Mouse (Mus musculus): ENCODE measurements around the gene Ifna7. TPM values are rescaled to one million over a fixed set of nuclear protein-coding genes. Genes with fewer than 3 reads are reported as not detected.
"Not testable (repeated sequence)": the region's sequence is repeated elsewhere in the genome, so short reads cannot be mapped to it uniquely, and the experiment has no call there.

The Ifna7 gene
- polyA plus RNA-seq, 1 experiment from 2014 or later = not detected

- WGBS = no CpG with 5 or more reads among the region's 28 CpGs
Measured at GRCm38 (mm10) chr4:88791250-88791649, 24.8 kb upstream of the Ifna7 start, which contains the start of gene Gm13278. TSS of gene Gm13278 (plus strand) at chr4:88791550.

GRCm38 (mm10) chr4:88793936-88794675 lies 21.9 kb upstream of the Ifna7 start, which contains the start of gene Gm13275:
TSS of gene Gm13275 (plus strand) at chr4:88794487.
- not testable (repeated sequence) for H3K4me1 ChIP-seq (ENCODE audit: control insufficient read depth, insufficient read depth, low read depth, low read length); H3K9me3 ChIP-seq (ENCODE audit: control insufficient read depth, low read length); ATAC-seq; H3K4me3 ChIP-seq (ENCODE audit: low read length); H3K9ac ChIP-seq (ENCODE audit: low read depth, low read length); H3K27ac ChIP-seq (ENCODE audit: low read depth, low read length); H3K27me3 ChIP-seq (replicated peaks; ENCODE audit: control insufficient read depth, insufficient read depth, low read length); H3K36me3 ChIP-seq (ENCODE audit: control insufficient read depth, insufficient read depth, low read length); H3K4me2 ChIP-seq (ENCODE audit: low read length)
- WGBS = 0% methylated on average over 4 of the region's 52 CpGs

More at GRCm38 (mm10) chr4:88791250-88791649, 24.8 kb upstream of the Ifna7 start, which contains the start of gene Gm13278:
- H3K4me2 ChIP-seq (ENCODE audit: low read length); H3K27me3 ChIP-seq (replicated peaks; ENCODE audit: control insufficient read depth, insufficient read depth, low read length); H3K9me3 ChIP-seq (ENCODE audit: control insufficient read depth, low read length); H3K9ac ChIP-seq (ENCODE audit: low read depth, low read length); H3K4me1 ChIP-seq (ENCODE audit: control insufficient read depth, insufficient read depth, low read depth, low read length); ATAC-seq; H3K4me3 ChIP-seq (ENCODE audit: low read length); H3K36me3 ChIP-seq (ENCODE audit: control insufficient read depth, insufficient read depth, low read length); H3K27ac ChIP-seq (ENCODE audit: low read depth, low read length): not testable (repeated sequence)

GRCm38 (mm10) chr4:88797097-88797496 lies 18.9 kb upstream of the Ifna7 start, which contains the start of gene Gm13279:
TSS of gene Gm13279 (plus strand) at chr4:88797397.
- not testable (repeated sequence) for H3K27ac ChIP-seq (ENCODE audit: low read depth, low read length); ATAC-seq; H3K4me1 ChIP-seq (ENCODE audit: control insufficient read depth, insufficient read depth, low read depth, low read length); H3K36me3 ChIP-seq (ENCODE audit: control insufficient read depth, insufficient read depth, low read length); H3K9ac ChIP-seq (ENCODE audit: low read depth, low read length); H3K4me3 ChIP-seq (ENCODE audit: low read length); H3K27me3 ChIP-seq (replicated peaks; ENCODE audit: control insufficient read depth, insufficient read depth, low read length); H3K9me3 ChIP-seq (ENCODE audit: control insufficient read depth, low read length); H3K4me2 ChIP-seq (ENCODE audit: low read length)
- no CpG with 5 or more reads among the region's 28 CpGs for WGBS

- not testable (repeated sequence) for H3K36me3 ChIP-seq (ENCODE audit: control insufficient read depth, insufficient read depth, low read length); ATAC-seq; H3K27ac ChIP-seq (ENCODE audit: low read depth, low read length); H3K4me1 ChIP-seq (ENCODE audit: control insufficient read depth, insufficient read depth, low read depth, low read length); H3K9me3 ChIP-seq (ENCODE audit: control insufficient read depth, low read length); H3K4me3 ChIP-seq (ENCODE audit: low read length); H3K27me3 ChIP-seq (replicated peaks; ENCODE audit: control insufficient read depth, insufficient read depth, low read length); H3K9ac ChIP-seq (ENCODE audit: low read depth, low read length); H3K4me2 ChIP-seq (ENCODE audit: low read length)
- WGBS = 20% methylated on average over 1 of the region's 7 CpGs
Measured at GRCm38 (mm10) chr4:88799365-88799764, 16.7 kb upstream of the Ifna7 start, which contains the start of gene Gm13285. TSS of gene Gm13285 (plus strand) at chr4:88799665.

GRCm38 (mm10) chr4:88802954-88803353 lies 13.1 kb upstream of the Ifna7 start, which contains the start of gene Gm13287:
TSS of gene Gm13287 (plus strand) at chr4:88803254.
- H3K36me3 ChIP-seq (ENCODE audit: control insufficient read depth, insufficient read depth, low read length); H3K9ac ChIP-seq (ENCODE audit: low read depth, low read length); H3K27ac ChIP-seq (ENCODE audit: low read depth, low read length); H3K4me3 ChIP-seq (ENCODE audit: low read length); H3K4me2 ChIP-seq (ENCODE audit: low read length); H3K27me3 ChIP-seq (replicated peaks; ENCODE audit: control insufficient read depth, insufficient read depth, low read length); H3K4me1 ChIP-seq (ENCODE audit: control insufficient read depth, insufficient read depth, low read depth, low read length); H3K9me3 ChIP-seq (ENCODE audit: control insufficient read depth, low read length); ATAC-seq: not testable (repeated sequence)
- no CpG with 5 or more reads among the region's 29 CpGs for whole genome bisulfite sequencing

- H3K4me2 ChIP-seq (ENCODE audit: low read length) = peak within 1 kb of the TSS; percentile 43
- not testable (repeated sequence) for H3K36me3 ChIP-seq (ENCODE audit: control insufficient read depth, insufficient read depth, low read length); H3K4me3 ChIP-seq (ENCODE audit: low read length); H3K9me3 ChIP-seq (ENCODE audit: control insufficient read depth, low read length); ATAC-seq; H3K27me3 ChIP-seq (replicated peaks; ENCODE audit: control insufficient read depth, insufficient read depth, low read length); H3K4me1 ChIP-seq (ENCODE audit: control insufficient read depth, insufficient read depth, low read depth, low read length); H3K9ac ChIP-seq (ENCODE audit: low read depth, low read length); H3K27ac ChIP-seq (ENCODE audit: low read depth, low read length)
- no CpG with 5 or more reads among the region's 8 CpGs for WGBS
Measured at GRCm38 (mm10) chr4:88805231-88805630, 10.8 kb upstream of the Ifna7 start, which contains the start of gene Gm13288. TSS of gene Gm13288 (plus strand) at chr4:88805531.

GRCm38 (mm10) chr4:88805761-88806160 lies 10.3 kb upstream of the Ifna7 start:
- H3K27ac ChIP-seq (ENCODE audit: low read depth, low read length); H3K9ac ChIP-seq (ENCODE audit: low read depth, low read length); H3K9me3 ChIP-seq (ENCODE audit: control insufficient read depth, low read length); H3K4me3 ChIP-seq (ENCODE audit: low read length); H3K36me3 ChIP-seq (ENCODE audit: control insufficient read depth, insufficient read depth, low read length); ATAC-seq; H3K27me3 ChIP-seq (replicated peaks; ENCODE audit: control insufficient read depth, insufficient read depth, low read length); H3K4me1 ChIP-seq (ENCODE audit: control insufficient read depth, insufficient read depth, low read depth, low read length): not testable (repeated sequence)
- no CpG with 5 or more reads among the region's 34 CpGs for WGBS
- H3K4me2 ChIP-seq (ENCODE audit: low read length) = peak overlapping the region; percentile 43

GRCm38 (mm10) chr4:88819659-88820058 lies 3.6 kb downstream of the Ifna7 start, which contains the start of gene Ifna11:
TSS of gene Ifna11 (plus strand) at chr4:88819959.
- H3K4me1 ChIP-seq (ENCODE audit: control insufficient read depth, insufficient read depth, low read depth, low read length) = no peaks in the 10 kb centered on the region
- 91% methylated on average over 1 of the region's 1 CpGs for WGBS
- no peak within 1 kb of the TSS for H3K4me3 ChIP-seq (ENCODE audit: low read length)
- H3K9me3 ChIP-seq (ENCODE audit: control insufficient read depth, low read length) = no peaks in the 10 kb centered on the region
- ATAC-seq = no peak
- H3K27me3 ChIP-seq (replicated peaks; ENCODE audit: control insufficient read depth, insufficient read depth, low read length) = no peaks in the 10 kb centered on the region
- no peak within 1 kb of the TSS for H3K27ac ChIP-seq (ENCODE audit: low read depth, low read length)
- H3K36me3 ChIP-seq (ENCODE audit: control insufficient read depth, insufficient read depth, low read length) = no peaks in the 10 kb centered on the region
- no peak within 1 kb of the TSS for H3K9ac ChIP-seq (ENCODE audit: low read depth, low read length)
- no peak within 1 kb of the TSS for H3K4me2 ChIP-seq (ENCODE audit: low read length)

GRCm38 (mm10) chr4:88822995-88823394 lies 7.0 kb downstream of the Ifna7 start:
- H3K27ac ChIP-seq (ENCODE audit: low read depth, low read length) = no peak overlapping the region
- no peaks in the 10 kb centered on the region for H3K27me3 ChIP-seq (replicated peaks; ENCODE audit: control insufficient read depth, insufficient read depth, low read length)
- H3K9me3 ChIP-seq (ENCODE audit: control insufficient read depth, low read length) = no peaks in the 10 kb centered on the region
- 21% methylated on average over 4 of the region's 4 CpGs for WGBS
- H3K4me1 ChIP-seq (ENCODE audit: control insufficient read depth, insufficient read depth, low read depth, low read length) = no peaks in the 10 kb centered on the region
- H3K9ac ChIP-seq (ENCODE audit: low read depth, low read length) = no peak overlapping the region
- no peak overlapping the region for H3K4me2 ChIP-seq (ENCODE audit: low read length)
- ATAC-seq = no peak
- H3K4me3 ChIP-seq (ENCODE audit: low read length) = no peak overlapping the region
- H3K36me3 ChIP-seq (ENCODE audit: control insufficient read depth, insufficient read depth, low read length) = no peaks in the 10 kb centered on the region
